Mouse (Mus musculus) bone marrow macrophage, adult 2 months (primary cell): ENCODE measurements around the gene Pim3.
"Not testable (repeated sequence)": the region's sequence is repeated elsewhere in the genome, so short reads cannot be mapped to it uniquely, and the experiment has no call there.

Experiments used
- CTCF ChIP-seq: IDR thresholded peaks from 2 replicates; pipeline ENCODE4 v1.5.1; 2012; ENCODE audit warnings: low read depth, mild to moderate bottlenecking, low read length, moderate library complexity
- POLR2A ChIP-seq: IDR thresholded peaks from 2 replicates; pipeline ENCODE4 v1.6.1; 2012; ENCODE audit warnings: mild to moderate bottlenecking, low read depth, low read length, borderline replicate concordance

DNA sequence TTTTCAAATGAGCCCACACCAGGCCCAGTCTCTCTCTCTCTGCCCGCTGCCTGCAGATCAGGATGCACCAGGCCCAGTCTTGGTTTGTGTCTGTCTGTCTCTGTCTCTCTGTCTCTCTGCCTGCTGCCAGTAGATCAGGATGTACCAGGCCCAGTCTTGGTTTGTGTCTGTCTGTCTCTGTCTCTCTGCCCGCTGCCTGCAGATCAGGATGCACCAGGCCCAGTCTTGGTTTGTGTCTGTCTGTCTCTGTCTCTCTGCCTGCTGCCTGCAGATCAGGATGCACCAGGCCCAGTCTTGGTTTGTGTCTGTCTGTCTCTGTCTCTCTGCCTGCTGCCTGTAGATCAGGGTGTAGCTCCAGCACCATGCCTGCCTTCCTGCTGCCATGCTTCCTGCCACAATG lies 48.1 kb upstream of the Pim3 start:
- TF ChIP-seq POLR2A, CTCF: not testable (repeated sequence)
